Mouse (Mus musculus) embryonic facial prominence, embryonic 11.5 days (tissue): Measurements from ENCODE around the gene Kdm2b. TPM values are rescaled to one million over a fixed set of nuclear protein-coding genes. Genes with fewer than 3 reads are reported as not detected.
A peak's percentile ranks its signal among the peaks of the same experiment; 100 is the strongest.

Experiments used
- ATAC-seq: fragments of 200-750 bp; cut with Nextera tagmentation; replicated peaks from 2 replicates; pipeline ENCODE4 v1.8.0; 2017; ENCODE audit warnings: low read depth; ENCODE audit not compliant: insufficient number of reproducible peaks, low FRiP score, low TSS enrichment
- DNase-seq: peaks from one replicate; pipeline ENCODE4 v3.0.0-alpha.2; 2015; ENCODE audit warnings: low spot score
- H3K27ac ChIP-seq: fragments of 300-500 bp; sonication (generic); replicated peaks from 2 replicates; pipeline ENCODE4 v1.5.1; 2014; ENCODE audit warnings: mild to moderate bottlenecking, low read depth, low read length, control low read depth
- H3K27me3 ChIP-seq: fragments of 300-500 bp; sonication (generic); 2 replicates; pipeline ENCODE4 v1.6.1; 2014; ENCODE audit warnings: mild to moderate bottlenecking, low read length, moderate library complexity, mixed read lengths; ENCODE audit not compliant: control insufficient read depth, insufficient read depth
- H3K36me3 ChIP-seq: fragments of 300-500 bp; sonication (generic); replicated peaks from 2 replicates; pipeline ENCODE4 v1.6.1; 2014; ENCODE audit warnings: low read depth, mild to moderate bottlenecking, low read length, moderate library complexity, mixed read lengths; ENCODE audit not compliant: control insufficient read depth, insufficient read depth
- H3K4me1 ChIP-seq: fragments of 300-500 bp; sonication (generic); 2 replicates; pipeline ENCODE4 v1.6.1; 2014; ENCODE audit warnings: low read length, mixed read lengths; ENCODE audit not compliant: control insufficient read depth, insufficient read depth
- H3K4me2 ChIP-seq: fragments of 300-500 bp; sonication (generic); 2 replicates; pipeline ENCODE4 v1.6.1; 2014; ENCODE audit warnings: low read depth, mild to moderate bottlenecking, control low read depth, low read length, moderate library complexity
- H3K4me3 ChIP-seq: fragments of 300-500 bp; sonication (generic); 2 replicates; pipeline ENCODE4 v1.5.1; 2014; ENCODE audit warnings: low read depth, low read length, control low read depth
- H3K9ac ChIP-seq: fragments of 300-500 bp; sonication (generic); replicated peaks from 2 replicates; pipeline ENCODE4 v1.6.1; 2014; ENCODE audit warnings: mild to moderate bottlenecking, control low read depth, low read length
- H3K9me3 ChIP-seq: fragments of 300-500 bp; sonication (generic); replicated peaks from 2 replicates; pipeline ENCODE4 v1.6.1; 2016; ENCODE audit warnings: mild to moderate bottlenecking, low read length, inconsistent platforms, mixed read lengths; ENCODE audit not compliant: control insufficient read depth
- WGBS: fragments of 180-500 bp; shearing (Covaris S2); extraction: QIAGEN DNeasy Blood & Tissue Kit; methylation state at CpG from one replicate; pipeline ENCODE4 v1.1.7; 2014; 5-methylcytosine and 5-hydroxymethylcytosine counted together
- polyA plus RNA-seq: library from polyadenylated mRNA; unstranded; fragments of >200 nt; fragmentation: Nextera tagmentation; extraction: Ambion mirVana; gene quantifications from 2 replicates; pipeline ENCODE4 v1.2.1, GENCODE M21; 2014

Gene Kdm2b
- polyA plus RNA-seq, 1 experiment from 2014 or later = 54.1 TPM

DNA sequence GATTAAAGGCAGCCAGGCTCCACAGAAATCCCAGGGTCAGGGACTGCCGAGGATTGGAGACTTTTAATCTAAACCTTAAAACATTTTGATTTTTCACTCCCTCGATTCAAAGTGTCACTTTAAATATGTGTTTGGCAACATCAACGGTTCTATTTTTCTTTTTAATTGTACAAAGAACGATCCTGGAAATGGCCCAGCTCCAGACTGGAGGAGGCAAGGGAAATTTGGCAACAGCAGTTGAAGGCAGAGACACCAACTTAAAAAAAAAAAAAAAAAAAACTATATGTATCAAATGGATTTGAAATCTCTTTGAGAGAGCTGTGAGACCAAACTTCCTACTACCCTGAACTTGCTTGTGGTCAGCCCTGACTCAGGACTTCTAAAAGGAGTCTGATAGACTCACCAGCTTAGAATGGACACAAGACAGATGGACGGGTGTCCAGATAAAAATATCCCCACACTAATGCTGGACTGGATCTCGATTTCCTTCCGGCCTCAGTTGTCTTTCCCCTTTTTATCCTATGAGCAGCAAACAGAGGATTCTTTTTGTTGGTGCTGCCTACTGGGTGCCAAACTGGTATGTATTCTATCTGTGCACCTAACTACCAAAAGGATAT is 19.4 kb upstream of the Kdm2b start:
- no peak overlapping the region for H3K27ac ChIP-seq
- H3K9ac ChIP-seq = no peak overlapping the region
- no peaks in the 10 kb centered on the region for H3K9me3 ChIP-seq
- no peaks in the 10 kb centered on the region for H3K27me3 ChIP-seq
- no peak for ATAC-seq
- no peak for DNase-seq
- WGBS = 80% methylated on average over 7 of the region's 7 CpGs
- H3K36me3 ChIP-seq = no peaks in the 10 kb centered on the region
- H3K4me1 ChIP-seq = no peaks in the 10 kb centered on the region
- H3K4me3 ChIP-seq = no peak overlapping the region
- H3K4me2 ChIP-seq = no peak overlapping the region

DNA sequence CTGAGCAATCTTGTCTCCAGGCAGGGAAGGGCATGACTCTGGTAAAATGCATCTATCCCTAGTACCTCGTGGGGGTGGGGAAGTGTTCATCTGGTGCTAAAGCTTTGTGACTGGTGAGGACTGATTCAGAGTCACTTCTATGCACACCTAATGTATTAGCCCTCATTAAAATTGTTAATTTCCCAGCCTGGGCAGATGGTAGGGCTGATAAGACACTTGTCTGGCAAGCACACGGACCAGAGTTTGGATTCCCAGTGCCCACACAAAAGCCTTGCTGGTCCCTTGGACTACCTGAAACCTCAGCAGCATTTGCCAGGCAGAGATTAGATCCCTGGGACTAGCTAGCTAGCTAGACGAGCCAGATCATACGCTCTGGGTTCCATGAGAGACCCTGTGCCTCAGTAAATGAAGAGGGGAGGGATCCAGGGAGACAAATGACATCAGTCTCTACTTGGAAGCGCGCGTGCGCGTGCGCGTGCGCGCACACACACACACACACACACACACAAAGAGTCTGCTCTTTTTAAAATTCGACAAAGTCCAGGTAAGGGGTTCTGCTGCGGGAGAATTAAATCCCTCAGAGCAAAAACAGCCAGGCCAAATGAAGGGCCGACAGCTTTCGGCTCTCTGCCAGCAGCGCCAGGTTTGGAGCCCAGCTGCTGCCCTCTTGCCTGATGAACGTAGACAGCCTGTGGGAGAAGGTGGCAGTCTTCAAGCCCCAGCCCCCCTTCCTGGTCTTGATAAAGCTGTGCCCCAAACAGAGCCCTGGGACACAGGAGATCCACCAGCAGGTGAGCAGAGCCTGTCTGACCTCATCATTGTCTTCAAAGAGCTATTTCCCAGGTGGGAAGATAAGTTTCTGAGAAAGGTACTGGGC is 16.3 kb upstream of the Kdm2b start:
- no peak overlapping the region for H3K4me3 ChIP-seq

DNA sequence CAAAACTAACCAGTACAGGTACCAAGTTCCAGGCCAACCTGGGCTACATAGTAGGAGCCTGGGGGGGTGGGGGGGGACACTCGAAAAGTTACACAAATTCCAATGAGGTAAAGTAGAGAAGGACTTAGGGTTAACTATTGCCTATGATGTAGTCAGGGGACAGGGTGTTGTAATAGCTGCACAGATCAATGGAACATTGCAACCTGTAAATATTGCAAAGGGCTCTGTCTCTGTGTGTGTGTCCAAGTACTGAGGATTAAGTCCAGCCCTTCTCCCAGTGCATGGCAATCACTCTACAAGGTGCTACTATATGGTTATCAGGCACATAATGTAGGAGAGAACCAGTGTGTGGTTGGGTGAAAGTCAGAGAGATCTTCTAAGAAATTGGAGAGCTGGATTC is 11.3 kb upstream of the Kdm2b start:
- Histone ChIP-seq H3K9ac (no peak overlapping the region), H3K27me3 (no peaks in the 10 kb centered on the region), H3K4me1 (no peaks in the 10 kb centered on the region), H3K36me3 (no peaks in the 10 kb centered on the region), H3K9me3 (no peaks in the 10 kb centered on the region), H3K4me2 (no peak overlapping the region), H3K4me3 (no peak overlapping the region), H3K27ac (no peak overlapping the region)
- 80% methylated on average over 1 of the region's 1 CpGs for WGBS
- ATAC-seq (no peak), DNase-seq (no peak)

More for the DNA sequence above, 16.3 kb upstream of the Kdm2b start:
- DNase-seq = no peak
- no peak overlapping the region for H3K4me2 ChIP-seq
- no peaks in the 10 kb centered on the region for H3K9me3 ChIP-seq
- H3K9ac ChIP-seq = no peak overlapping the region
- H3K27me3 ChIP-seq = no peaks in the 10 kb centered on the region
- no peak for ATAC-seq
- WGBS = 68% methylated on average over 19 of the region's 19 CpGs
- H3K27ac ChIP-seq = no peak overlapping the region
- H3K4me1 ChIP-seq = no peaks in the 10 kb centered on the region
- no peaks in the 10 kb centered on the region for H3K36me3 ChIP-seq

DNA sequence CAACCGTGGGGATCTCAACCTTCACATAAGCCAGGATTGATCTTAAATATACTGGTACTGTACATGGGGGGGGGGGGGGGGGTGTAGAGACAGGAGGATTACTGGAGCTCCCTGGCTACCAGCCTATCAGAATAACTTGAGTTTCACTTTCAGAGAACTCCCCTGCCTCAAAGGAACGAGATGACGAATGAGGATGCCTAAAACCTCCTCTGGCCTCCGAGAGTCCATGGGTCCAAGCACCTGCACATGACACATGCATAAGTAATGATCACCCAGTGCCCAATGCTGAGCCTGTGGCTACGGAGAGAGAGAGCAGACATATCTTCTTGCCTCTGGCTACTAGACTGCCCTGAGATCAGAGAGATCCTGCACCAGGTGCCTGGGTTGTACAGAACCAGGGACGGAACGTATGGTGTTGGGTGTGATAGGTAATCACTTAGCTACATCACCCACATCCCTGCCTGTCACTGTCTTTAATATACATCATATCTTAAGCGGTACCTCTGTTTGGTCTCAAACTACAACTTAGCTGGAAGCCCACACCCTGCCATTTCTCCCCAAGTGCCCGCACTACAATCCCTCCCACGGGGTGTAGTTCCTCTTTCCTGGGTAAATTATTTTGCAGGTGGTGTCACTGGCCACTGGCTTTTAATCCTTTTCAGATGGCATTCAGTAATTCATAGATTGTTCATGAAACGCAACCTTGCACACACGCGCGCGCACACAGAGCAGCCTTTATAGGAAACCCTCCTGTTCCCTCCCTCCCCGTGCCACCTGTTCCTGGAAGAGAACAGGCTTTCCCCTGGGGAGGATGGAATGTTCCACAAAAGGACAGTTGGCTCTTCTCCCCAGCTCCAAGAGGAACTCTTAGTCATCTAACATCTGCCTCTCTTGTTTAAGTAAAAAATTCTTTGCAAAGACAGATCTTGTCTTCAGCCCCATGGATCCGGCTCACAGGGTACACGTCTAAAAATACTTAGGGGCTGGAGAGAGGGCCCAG is 7.9 kb upstream of the Kdm2b start:
- H3K9me3 ChIP-seq = no peaks in the 10 kb centered on the region
- H3K27me3 ChIP-seq = no peaks in the 10 kb centered on the region
- ATAC-seq (no peak), DNase-seq (no peak)
- H3K4me3 ChIP-seq = no peak overlapping the region
- H3K9ac ChIP-seq = no peak overlapping the region
- 0 out of 2 replicates have a peak, but pooled peaks cover 4% of the 10 kb centered on the region for H3K4me1 ChIP-seq
- no peaks in the 10 kb centered on the region for H3K36me3 ChIP-seq
- no peak overlapping the region for H3K4me2 ChIP-seq
- 91% methylated on average over 18 of the region's 18 CpGs for WGBS
- no peak overlapping the region for H3K27ac ChIP-seq

DNA sequence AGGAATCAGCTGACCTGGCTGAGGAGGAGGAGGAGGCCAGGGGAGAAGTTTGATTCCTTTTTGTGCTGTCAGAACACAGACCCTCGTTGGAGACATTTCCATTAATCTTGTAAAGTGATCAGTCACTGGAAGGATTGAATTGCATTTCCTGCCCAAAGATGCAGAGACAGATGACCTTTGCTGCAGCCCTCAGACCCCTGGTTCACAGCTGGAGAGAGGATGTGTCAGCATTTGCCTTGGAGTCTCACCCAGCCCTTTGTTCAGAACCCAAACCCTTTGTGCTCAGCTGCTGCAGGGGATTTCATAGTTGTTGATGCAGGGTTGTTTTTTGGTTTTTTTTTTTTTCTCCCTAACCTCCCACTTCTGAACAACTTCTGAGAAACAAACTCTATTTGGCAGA is 5.3 kb upstream of the Kdm2b start:
- peaks cover 8% of the 10 kb centered on the region; the same call in 1 of the 2 replicates for H3K4me1 ChIP-seq

DNA sequence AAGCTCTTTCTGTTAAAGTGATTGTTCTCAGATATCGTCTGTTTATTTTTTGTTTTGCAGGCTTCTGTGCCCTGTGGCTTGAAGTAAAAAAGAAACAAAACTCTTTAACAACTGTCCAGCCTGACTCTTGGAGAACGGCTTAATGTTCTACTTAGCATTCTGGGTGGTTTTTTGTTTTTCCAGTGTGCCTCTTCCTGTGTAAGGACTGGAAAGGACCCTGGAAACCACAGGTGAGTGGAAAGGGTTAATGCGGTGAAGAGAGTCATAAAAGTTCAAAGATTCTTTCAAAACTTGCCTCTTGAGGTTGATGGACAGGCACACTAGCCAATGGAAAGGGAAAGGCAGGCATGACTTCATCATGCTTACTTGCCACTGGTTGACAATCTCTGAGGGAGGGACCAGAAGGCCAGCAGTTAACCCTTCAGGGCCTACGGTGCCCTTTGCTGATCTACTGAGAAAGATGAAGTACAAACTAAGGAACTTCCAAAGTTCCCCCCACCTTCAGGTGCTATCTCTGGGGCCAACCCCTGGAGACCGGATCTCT is 4.8 kb upstream of the Kdm2b start:
- H3K36me3 ChIP-seq = no peaks in the 10 kb centered on the region
- 0 out of 2 replicates have a peak overlapping the region, but pooled peaks have one; percentile 41 for H3K27ac ChIP-seq
- H3K27me3 ChIP-seq = no peaks in the 10 kb centered on the region
- H3K9ac ChIP-seq = peak overlapping the region; percentile 37
- WGBS = 11% methylated on average over 5 of the region's 5 CpGs
- H3K9me3 ChIP-seq = no peaks in the 10 kb centered on the region
- ATAC-seq (peak; percentile 82), DNase-seq (peak; percentile 98)
- H3K4me2 ChIP-seq = peak overlapping the region; percentile 10; the same call in 1 of the 2 replicates
- peaks cover 8% of the 10 kb centered on the region; the same call in 1 of the 2 replicates for H3K4me1 ChIP-seq
- H3K4me3 ChIP-seq = no peak overlapping the region

More for the DNA sequence above, 5.3 kb upstream of the Kdm2b start:
- Histone ChIP-seq H3K9me3 (no peaks in the 10 kb centered on the region), H3K4me3 (no peak overlapping the region), H3K27me3 (no peaks in the 10 kb centered on the region), H3K27ac (0 out of 2 replicates have a peak overlapping the region, but pooled peaks have one; percentile 41), H3K4me2 (peak overlapping the region; percentile 10; the same call in 1 of the 2 replicates), H3K36me3 (no peaks in the 10 kb centered on the region), H3K9ac (peak overlapping the region; percentile 37)
- ATAC-seq = no peak
- 0% methylated on average over 1 of the region's 1 CpGs for WGBS
- DNase-seq = no peak

DNA sequence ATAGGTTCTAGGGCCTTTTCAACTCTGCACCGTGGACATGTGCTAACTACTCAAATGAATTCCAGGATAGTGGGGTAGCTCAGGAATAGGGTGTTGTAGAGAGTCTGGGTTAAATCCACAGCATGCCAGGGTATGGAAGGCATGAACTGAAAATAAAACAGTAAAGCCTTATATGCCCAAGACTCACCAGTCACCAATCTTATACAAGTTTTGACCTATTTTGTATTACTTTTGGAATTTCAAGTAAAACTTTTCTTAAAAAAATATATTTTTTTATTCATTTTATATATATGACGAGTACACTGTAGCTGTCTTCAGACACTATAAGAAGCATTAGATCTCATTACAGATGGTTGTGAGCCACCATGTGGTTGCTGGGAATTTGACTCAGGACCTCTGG is 4.2 kb upstream of the Kdm2b start:
- Histone ChIP-seq H3K4me2 (no peak overlapping the region), H3K27me3 (no peaks in the 10 kb centered on the region), H3K9ac (no peak overlapping the region), H3K36me3 (no peaks in the 10 kb centered on the region), H3K27ac (no peak overlapping the region), H3K4me1 (peaks cover 8% of the 10 kb centered on the region; the same call in 1 of the 2 replicates), H3K9me3 (no peaks in the 10 kb centered on the region), H3K4me3 (no peak overlapping the region)
- WGBS = 23% methylated on average over 2 of the region's 2 CpGs
- no peak for DNase-seq
- ATAC-seq = no peak
